Mouse (Mus musculus): ENCODE data around the gene Vwce. TPM values are rescaled to one million over a fixed set of nuclear protein-coding genes. Genes with fewer than 3 reads are reported as not detected.

Gene Vwce
- polyA plus RNA-seq, 1 experiment from 2014 or later: 0.27 TPM

DNA sequence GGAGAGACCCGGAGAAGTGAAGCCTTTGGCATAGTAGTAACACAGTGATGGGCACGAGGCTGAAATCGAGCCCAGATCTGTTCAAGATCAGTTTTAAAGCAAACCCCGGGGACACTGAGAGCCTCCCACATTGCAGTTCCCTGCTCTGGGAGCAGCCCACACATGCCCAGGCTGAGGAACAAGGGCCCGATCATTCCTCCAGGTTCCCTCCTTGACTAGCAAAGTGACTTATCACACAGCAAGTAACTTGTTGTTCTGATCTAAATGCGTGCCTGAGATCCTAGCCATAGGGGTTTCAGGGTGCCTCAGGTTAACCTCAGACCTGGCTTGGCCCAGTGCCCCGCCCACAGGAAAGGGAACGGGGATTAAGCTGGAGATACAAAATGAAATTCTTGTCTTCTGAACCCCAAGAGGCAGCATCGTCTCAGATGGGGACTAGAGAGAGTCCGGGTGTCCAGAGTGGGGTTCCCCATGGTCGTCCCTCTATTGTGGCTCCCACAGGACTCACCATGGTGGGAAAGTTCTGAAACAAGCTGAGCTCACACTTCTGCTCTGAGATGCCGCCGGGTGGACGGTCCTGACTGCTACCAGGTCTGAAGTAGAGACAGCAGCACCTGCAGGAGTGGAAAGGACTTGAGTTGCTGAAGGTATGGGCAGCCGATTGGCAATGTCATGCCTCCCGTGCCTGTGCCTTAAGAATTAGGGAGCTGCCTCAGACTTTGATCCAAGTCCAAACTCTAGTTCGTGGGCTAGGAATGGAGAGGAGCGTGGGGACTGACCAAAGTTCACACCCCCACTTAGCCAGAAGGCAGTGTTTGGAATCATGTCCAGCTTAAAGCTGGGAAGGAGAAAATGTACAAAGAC is 30.1 kb upstream of the Vwce start:
- Histone ChIP-seq H3K9ac (peak overlapping the region; percentile 79), H3K4me1 (peaks cover 44% of the 10 kb centered on the region), H3K4me3 (peak overlapping the region; percentile 94; the same call in 1 of the 2 replicates), H3K36me3 (ENCODE audit: poor library complexity, severe bottlenecking) (peaks cover 35% of the 10 kb centered on the region), H3K27ac (peak overlapping the region; percentile 97; the same call in 1 of the 2 replicates), H3K27me3 (no peaks in the 10 kb centered on the region), H3K4me2 (no peak overlapping the region), H3K9me3 (replicated peaks) (no peaks in the 10 kb centered on the region)
- 86% methylated on average over 18 of the region's 18 CpGs for WGBS
- no peak for ATAC-seq

DNA sequence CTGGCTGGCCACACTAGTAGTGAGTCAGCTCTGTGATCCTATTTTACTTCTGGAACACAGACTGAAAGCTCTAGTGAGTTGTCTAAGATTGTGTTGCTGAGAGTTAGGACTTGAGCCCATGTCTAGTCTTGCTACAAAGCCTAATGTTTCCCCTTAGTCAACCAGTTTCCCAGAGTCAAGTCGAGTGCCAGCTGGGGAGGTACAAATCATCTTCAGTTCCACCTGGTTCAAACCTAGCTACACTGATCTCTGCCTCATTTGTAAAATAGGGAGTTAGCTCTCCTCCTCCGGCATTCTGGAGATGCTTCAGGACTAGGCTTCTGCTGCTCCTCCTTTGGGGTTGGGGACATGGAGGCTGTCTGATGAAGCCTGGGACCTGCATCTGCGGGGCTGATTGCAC is 29.5 kb upstream of the Vwce start:
- 64% methylated on average over 3 of the region's 3 CpGs for WGBS
- Histone ChIP-seq H3K36me3 (ENCODE audit: poor library complexity, severe bottlenecking) (peaks cover 35% of the 10 kb centered on the region), H3K4me2 (peak overlapping the region; percentile 81), H3K9ac (peak overlapping the region; percentile 97), H3K27ac (peak overlapping the region; percentile 83), H3K4me3 (peak overlapping the region; percentile 94), H3K4me1 (peaks cover 44% of the 10 kb centered on the region), H3K9me3 (replicated peaks) (no peaks in the 10 kb centered on the region), H3K27me3 (no peaks in the 10 kb centered on the region)
- ATAC-seq: no peak

DNA sequence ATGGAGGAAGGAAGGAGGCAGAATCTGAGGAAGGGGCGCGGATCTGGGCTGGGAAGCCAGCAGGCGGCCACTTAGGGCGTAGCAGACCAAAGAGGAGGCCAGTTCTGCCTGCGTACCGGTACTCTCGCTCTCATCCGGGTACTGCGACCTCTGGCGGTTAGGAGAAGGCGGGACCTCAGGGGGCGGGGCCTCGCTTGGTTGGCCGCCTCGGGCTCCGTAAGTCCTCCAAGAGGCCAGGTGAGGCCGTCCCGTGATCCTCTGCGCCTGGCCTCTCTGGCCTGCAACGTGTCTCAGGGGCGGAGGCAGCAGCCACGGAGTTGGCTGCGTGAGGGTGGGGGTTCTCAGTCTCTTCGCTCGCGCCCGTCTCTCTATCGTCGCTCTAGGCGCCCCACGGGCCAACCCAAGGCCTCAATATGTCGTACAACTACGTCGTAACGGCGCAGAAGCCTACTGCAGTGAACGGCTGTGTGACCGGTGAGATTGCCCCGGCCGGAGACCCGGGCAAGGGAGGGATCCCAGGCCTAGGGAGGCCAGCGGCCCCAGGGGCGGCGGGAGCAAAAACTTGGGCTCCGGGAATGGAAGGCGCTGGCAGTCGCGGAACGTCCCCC is 28.6 kb upstream of the Vwce start, which contains the start of the genes Ddb1 and Tkfc:
TSS of gene Ddb1 (plus strand) at position 35 of the 608 bp plus-strand sequence.
TSS of gene Tkfc (minus strand) at position 362 of the 608 bp plus-strand sequence.
- Histone ChIP-seq H3K27me3 (no peaks in the 10 kb centered on the region), H3K4me2 (peak within 1 kb of the TSS; percentile 81), H3K27ac (peak within 1 kb of the TSS; percentile 86), H3K4me3 (peak within 1 kb of the TSS; percentile 94), H3K36me3 (ENCODE audit: poor library complexity, severe bottlenecking) (peaks cover 35% of the 10 kb centered on the region), H3K9me3 (replicated peaks) (no peaks in the 10 kb centered on the region), H3K4me1 (peaks cover 44% of the 10 kb centered on the region), H3K9ac (peak within 1 kb of the TSS; percentile 97)
- WGBS: under 1% methylated on average over 47 of the region's 49 CpGs
- ATAC-seq: peak; percentile 97

DNA sequence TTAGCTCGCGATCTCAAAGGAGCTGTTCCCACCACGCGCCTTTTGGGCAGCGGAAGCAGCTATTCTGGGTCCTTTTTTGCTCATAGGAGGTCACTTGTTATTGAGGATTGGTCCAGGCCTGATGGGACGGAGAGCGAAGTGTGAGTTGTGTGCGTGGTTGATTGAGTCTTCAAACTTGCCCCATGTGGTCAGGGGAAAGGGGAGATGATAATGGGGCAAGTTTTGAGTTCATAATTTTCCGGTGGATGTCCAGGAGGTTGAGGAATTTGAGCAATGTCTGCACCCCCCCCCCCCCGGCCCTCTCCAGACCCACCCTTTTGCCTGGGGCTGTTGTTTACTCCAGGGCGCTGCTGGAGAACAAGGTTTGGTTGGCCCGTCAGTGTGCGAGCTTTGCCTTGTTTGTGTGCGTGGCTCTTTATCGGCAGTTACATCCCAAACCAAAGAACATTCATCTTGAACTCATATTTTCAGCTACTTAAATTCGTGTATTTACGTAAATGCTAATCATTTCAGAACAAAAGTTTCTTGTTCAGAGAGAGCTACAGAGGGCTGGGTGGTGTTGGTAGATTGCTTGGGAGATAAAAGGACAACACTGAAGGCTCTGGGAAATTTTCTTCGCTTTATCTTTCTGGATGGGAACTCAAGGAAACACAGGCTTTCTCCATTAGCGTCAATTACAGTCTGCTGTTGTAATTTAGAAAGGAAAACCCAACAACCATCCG is 28.0 kb upstream of the Vwce start:
- peak overlapping the region; percentile 86 for H3K27ac ChIP-seq
- no peaks in the 10 kb centered on the region for H3K27me3 ChIP-seq
- peaks cover 44% of the 10 kb centered on the region for H3K4me1 ChIP-seq
- 8% methylated on average over 20 of the region's 20 CpGs for WGBS
- ATAC-seq: no peak
- H3K4me2 ChIP-seq: peak overlapping the region; percentile 81
- no peaks in the 10 kb centered on the region for H3K9me3 ChIP-seq (replicated peaks)
- H3K36me3 ChIP-seq (ENCODE audit: poor library complexity, severe bottlenecking): peaks cover 38% of the 10 kb centered on the region
- peak overlapping the region; percentile 94 for H3K4me3 ChIP-seq
- H3K9ac ChIP-seq: peak overlapping the region; percentile 97

DNA sequence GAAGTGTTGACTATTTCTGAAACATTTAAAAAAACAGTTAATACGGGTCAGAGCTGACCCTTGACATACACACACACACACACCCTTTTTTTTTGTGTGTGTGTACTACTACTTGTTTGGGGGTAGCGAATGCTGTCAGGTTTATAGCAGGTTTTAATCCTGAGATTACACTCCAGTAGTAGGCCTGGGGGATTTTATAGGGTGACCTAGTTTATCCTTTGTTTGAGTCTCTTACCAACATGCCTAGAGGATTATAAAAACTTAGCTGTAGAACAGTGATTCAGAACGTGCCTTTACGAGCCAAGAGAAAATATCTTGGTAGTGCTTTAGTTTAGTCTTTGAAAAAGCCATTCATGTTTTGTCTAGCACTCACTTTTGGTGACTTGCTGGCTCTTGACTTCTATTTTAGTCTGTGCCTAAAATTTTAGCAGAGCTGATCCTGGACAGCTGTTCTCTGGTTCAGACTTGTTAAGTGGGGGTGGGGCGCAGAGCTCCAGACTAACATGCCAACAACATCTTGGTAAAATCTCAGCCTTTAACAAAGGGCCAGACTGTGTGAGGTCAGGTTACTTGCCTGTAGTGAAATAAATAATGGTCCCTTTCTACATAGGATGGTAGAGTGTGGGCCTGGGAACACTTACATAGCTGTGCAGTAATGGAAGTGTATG is 25.3 kb upstream of the Vwce start:
- Histone ChIP-seq H3K27me3 (no peaks in the 10 kb centered on the region), H3K4me3 (no peak overlapping the region), H3K9me3 (replicated peaks) (no peaks in the 10 kb centered on the region), H3K27ac (no peak overlapping the region), H3K36me3 (ENCODE audit: poor library complexity, severe bottlenecking) (peaks cover 65% of the 10 kb centered on the region), H3K4me2 (no peak overlapping the region), H3K4me1 (peaks cover 30% of the 10 kb centered on the region), H3K9ac (no peak overlapping the region)
- no peak for ATAC-seq
- 84% methylated on average over 5 of the region's 5 CpGs for WGBS

DNA sequence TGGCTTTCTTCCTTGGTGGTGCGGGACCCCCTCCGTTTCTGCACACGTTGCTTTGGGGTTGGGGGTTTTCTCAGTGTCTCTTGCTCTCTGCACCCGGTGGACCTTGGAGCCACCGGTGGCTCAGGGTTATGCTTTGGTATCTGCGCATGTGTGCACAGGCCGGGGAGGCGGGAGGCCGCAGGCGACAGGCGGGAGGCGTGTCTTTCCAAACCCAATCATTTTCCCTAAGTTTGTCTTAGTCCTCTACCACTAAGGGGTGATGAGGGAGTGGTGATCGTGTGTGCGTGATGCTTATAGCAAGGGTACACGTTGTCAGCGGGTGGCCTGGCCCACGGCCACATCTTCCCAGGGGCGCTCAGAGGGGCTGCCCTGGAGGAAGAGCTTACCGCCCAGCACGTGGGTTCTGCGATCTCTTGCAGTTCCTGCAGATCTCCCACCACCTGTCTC is 882 bp downstream of the Vwce start:
- no peak overlapping the region for H3K27ac ChIP-seq
- WGBS: 3% methylated on average over 21 of the region's 21 CpGs

DNA sequence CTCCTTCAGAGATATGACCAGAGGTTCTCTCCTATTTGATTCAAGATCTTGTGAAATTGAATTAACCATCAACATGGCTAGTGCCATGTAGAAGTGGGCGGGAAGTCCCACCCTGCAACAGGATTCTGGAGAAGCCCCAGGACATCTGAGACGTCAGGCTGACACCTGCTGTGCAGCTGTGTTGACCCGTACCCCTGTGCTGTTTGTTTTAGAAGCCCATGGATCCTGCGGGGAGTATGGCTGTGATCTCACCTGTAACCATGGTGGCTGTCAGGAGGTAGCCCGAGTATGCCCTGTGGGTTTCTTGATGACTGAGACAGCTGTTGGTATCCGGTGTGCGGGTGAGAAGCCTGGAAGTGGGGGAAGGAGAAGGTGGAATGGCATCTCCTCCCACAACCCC is 3.8 kb downstream of the Vwce start:
- Histone ChIP-seq H3K27me3 (peaks cover 12% of the 10 kb centered on the region), H3K4me2 (no peak overlapping the region), H3K4me1 (peaks cover 16% of the 10 kb centered on the region), H3K4me3 (no peak overlapping the region), H3K36me3 (ENCODE audit: poor library complexity, severe bottlenecking) (no peaks in the 10 kb centered on the region), H3K27ac (no peak overlapping the region), H3K9ac (no peak overlapping the region), H3K9me3 (replicated peaks) (no peaks in the 10 kb centered on the region)
- 77% methylated on average over 7 of the region's 7 CpGs for WGBS
- ATAC-seq: no peak

More for the DNA sequence above, 882 bp downstream of the Vwce start:
- Histone ChIP-seq H3K36me3 (ENCODE audit: poor library complexity, severe bottlenecking) (peaks cover 14% of the 10 kb centered on the region), H3K9me3 (replicated peaks) (no peaks in the 10 kb centered on the region), H3K4me2 (peak overlapping the region; percentile 91), H3K9ac (peak overlapping the region; percentile 62), H3K4me3 (peak overlapping the region; percentile 42), H3K27me3 (peaks cover 12% of the 10 kb centered on the region), H3K4me1 (peaks cover 16% of the 10 kb centered on the region)
- peak; percentile 84 for ATAC-seq

DNA sequence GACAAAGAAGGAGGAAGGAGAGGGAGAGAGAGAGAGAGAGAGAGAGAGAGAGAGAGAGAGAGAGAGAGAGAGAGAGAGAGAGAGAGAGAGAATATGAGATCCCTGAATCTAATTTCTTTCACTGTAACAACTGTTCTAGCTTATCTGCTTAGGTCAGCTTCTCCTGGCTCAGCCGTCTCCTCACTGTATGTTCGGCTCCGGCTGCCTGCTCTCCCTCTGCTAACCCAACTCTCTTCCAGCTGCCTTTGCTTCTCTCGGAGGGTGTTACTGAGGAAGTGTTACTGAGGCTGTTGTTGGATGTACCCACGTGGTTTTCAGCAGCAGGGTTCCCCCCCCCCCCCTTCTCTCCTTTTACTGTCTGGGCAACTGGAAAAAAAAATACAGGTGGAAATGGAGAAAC is 6.1 kb downstream of the Vwce start:
- Histone ChIP-seq H3K36me3 (ENCODE audit: poor library complexity, severe bottlenecking) (no peaks in the 10 kb centered on the region), H3K4me1 (peaks cover 4% of the 10 kb centered on the region), H3K27me3 (peaks cover 7% of the 10 kb centered on the region; the same call in 1 of the 2 replicates), H3K9me3 (replicated peaks) (no peaks in the 10 kb centered on the region), H3K4me3 (no peak overlapping the region), H3K9ac (no peak overlapping the region), H3K4me2 (no peak overlapping the region), H3K27ac (no peak overlapping the region)
- 19% methylated on average over 5 of the region's 5 CpGs for WGBS
- no peak for ATAC-seq

DNA sequence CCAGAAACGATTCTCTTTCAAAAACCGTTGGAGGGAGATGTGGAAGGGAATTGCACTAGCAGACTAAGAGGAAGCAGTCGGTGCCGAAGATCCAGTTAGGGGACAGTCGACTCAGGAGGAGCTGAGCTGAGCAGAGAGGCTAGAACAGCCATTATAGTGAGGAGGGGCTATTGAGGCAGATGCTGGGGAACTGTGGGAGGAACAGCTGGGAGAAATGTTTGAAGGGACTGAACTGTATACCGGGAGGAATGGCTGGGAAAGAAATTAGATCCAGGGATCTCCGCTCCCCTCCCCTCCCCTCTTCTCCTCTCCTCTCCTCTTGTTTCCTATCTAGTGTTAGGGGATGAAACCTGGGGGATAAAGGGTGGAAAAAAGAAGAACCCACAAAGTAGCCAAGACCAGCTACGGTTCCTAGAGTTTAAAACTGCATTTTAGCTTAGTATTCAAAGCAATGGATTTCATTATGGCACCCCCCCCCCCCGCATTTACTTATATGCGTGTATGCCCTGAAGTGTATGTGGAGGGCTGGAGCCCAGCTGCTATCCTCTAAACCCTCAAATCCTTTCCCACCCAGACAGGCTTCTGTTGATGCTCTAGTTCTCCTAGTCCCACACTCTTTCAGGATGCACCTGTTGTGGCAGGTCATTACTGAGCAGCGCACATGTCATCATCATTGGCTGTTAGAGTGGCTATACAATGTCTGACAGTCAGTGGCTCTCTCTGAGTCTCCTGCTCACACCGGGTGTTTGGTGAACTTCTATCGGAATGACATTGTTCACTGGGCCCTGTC is 6.8 kb downstream of the Vwce start:
- H3K4me3 ChIP-seq: no peak overlapping the region
- H3K27me3 ChIP-seq: peaks cover 3% of the 10 kb centered on the region; the same call in 1 of the 2 replicates
- no peaks in the 10 kb centered on the region for H3K36me3 ChIP-seq (ENCODE audit: poor library complexity, severe bottlenecking)
- H3K9me3 ChIP-seq (replicated peaks): no peaks in the 10 kb centered on the region
- no peak overlapping the region for H3K9ac ChIP-seq
- no peak for ATAC-seq
- 55% methylated on average over 13 of the region's 13 CpGs for WGBS
- no peak overlapping the region for H3K27ac ChIP-seq
- H3K4me1 ChIP-seq: no peaks in the 10 kb centered on the region
- H3K4me2 ChIP-seq: no peak overlapping the region

DNA sequence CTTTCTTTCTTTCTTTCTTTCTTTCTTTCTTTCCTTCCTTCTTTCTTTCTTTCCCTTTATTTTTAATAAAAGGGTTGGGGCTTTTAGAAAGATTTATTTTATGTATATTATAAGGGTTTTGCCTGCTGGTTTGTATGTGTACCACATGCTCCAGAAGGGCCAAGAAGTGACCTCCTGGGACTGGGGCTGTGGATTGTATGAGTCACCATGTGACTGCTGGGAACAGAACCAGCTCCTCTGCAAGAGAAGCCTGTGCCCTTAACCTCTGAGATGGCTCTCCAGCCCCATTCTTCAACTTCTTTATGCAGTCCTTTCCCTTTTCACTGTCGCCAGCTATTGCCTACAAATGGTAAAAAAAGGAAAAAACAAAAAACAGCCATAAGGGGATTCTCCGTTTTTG is 11.6 kb downstream of the Vwce start:
- H3K9ac ChIP-seq: no peak overlapping the region
- no peak for ATAC-seq
- H3K9me3 ChIP-seq (replicated peaks): no peaks in the 10 kb centered on the region
- H3K36me3 ChIP-seq (ENCODE audit: poor library complexity, severe bottlenecking): no peaks in the 10 kb centered on the region
- H3K27ac ChIP-seq: no peak overlapping the region
- no peak overlapping the region for H3K4me3 ChIP-seq
- WGBS: 88% methylated on average over 2 of the region's 2 CpGs
- no peak overlapping the region for H3K4me2 ChIP-seq
- H3K4me1 ChIP-seq: no peaks in the 10 kb centered on the region
- H3K27me3 ChIP-seq: no peaks in the 10 kb centered on the region

DNA sequence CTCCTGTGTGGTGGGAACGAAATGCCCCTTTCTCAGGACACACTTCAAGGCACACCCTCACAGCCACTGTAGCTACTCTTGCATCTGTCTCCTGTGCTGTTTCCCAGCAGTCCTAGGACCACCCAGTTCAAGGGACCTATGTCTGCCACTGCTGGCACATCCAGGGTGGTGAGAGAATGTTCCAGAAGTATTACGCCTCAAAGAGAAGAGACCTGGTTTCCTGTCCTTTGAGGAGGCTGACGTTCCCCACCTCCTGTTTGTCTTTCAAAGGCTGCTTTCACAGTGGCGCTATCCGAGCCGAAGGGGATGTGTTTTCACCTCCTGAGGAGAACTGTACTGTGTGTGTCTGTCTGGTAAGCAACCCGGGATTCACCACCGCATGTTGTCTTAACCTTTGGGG is 14.1 kb downstream of the Vwce start:
- no peaks in the 10 kb centered on the region for H3K9me3 ChIP-seq (replicated peaks)
- no peaks in the 10 kb centered on the region for H3K4me1 ChIP-seq
- no peak overlapping the region for H3K4me2 ChIP-seq

More for the DNA sequence above, 14.1 kb downstream of the Vwce start:
- Histone ChIP-seq H3K4me3 (no peak overlapping the region), H3K27ac (no peak overlapping the region), H3K36me3 (ENCODE audit: poor library complexity, severe bottlenecking) (no peaks in the 10 kb centered on the region), H3K9ac (no peak overlapping the region), H3K27me3 (no peaks in the 10 kb centered on the region)
- no peak for ATAC-seq
- WGBS: 77% methylated on average over 8 of the region's 8 CpGs

All from forebrain, embryonic 13.5 days (tissue).